Mouse (Mus musculus): ENCODE data around the gene Unc45a.
A peak's percentile ranks its signal among the peaks of the same experiment; 100 is the strongest.

The Unc45a gene

DNA sequence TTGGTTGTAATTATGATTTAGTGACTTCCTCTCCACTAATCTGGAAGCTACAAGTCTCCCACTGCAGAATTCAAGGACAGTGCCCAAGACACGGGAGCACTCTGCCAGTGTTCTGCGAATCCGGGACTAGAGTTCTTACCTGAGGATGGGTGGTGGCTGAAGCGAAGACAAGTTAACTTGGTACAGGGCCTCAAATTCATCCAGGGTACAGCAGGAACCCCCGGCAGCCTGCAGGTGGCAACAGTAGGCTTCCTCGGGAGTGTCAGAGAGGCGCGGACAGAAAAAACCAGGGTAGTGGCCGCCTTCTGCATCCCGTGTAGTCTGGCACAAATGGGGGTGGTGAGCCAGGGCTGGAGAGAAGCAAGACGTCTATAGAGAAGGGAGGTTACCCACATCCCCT, at the start of gene Unc45a:
TSS of gene Unc45a (minus strand) at position 213 of the 400 bp plus-strand sequence.
- DNase-seq (ENCODE audit: low read depth, low spot score): peak; percentile 46

DNA sequence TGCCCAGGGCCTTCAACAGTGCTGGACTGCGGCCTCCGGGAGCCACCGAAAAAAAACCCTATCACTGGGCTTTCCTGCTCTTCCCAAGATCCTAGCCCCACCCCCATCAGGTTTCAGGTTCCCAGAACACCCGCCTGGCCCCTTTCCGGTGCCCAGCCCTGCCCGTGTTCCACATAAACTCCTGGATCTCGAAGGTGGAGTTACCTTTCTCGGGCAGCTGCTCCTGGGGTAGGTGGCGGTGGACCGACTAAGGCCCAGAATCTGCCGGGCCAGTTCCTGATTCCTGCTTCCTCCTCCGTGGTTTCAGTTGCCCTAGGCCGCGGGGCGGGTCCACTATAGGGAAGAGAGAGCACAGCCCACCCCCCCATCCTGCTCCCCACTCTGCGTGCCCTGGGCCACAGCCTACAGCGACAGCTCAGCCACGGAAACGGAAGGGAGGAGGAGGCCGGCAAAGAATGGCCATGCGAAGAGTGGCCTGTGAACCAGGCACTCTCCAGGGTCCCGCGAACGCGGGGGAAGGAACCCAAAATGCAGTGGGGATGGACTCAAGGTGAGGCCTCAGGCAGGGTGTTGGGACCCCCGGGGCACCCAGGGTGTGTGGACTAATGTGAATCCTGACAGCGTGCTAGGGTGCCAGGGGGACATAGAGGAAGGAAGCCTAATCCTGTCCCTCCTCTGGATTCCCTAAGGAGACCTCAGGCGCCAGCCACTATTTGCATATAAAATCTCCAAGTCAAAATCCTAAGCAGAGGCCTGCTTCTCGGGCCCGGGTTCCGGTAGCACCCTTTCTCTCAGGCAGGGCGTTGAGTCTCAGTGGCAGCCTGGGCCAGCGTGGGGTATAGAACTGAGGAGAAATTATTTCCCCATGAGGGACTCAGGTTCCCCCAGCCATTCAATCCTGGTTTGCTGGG, 47.1 kb upstream of the Unc45a start, which contains the start of gene Fes:
TSS of gene Fes (minus strand) at position 314 of the 911 bp plus-strand sequence.
- DNase-seq (ENCODE audit: low read depth, low spot score): no peak

DNA sequence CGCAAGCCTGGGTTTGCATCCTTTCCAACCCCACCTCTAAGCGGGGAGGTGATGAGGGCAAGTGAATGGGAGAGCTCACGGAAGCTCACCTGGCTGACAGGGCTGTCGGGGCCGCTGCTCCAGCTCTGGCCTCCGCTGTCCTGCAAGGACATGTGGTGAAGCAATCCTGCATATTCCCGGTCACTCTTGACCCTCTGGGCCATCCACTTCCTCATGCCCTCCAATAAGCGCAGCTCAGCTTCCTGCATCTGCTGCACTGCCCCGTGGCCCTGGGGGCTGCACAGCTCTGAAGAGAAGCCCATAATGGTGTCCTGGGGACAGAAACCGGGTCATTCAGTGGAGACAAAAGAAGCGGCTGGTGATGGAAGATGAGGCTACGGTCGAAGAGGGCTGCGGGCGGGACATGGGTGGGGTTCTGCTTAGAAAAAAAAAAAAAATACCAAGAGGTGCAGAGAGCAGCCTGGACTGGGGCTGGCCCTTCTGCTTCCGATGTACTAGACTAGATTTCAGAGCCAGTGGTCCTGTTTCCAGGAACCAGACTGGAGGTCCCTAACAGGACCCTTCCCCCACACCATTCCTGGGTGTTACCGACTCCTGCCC, 46.3 kb upstream of the Unc45a start:
- no peak for DNase-seq (ENCODE audit: low read depth, low spot score)

DNA sequence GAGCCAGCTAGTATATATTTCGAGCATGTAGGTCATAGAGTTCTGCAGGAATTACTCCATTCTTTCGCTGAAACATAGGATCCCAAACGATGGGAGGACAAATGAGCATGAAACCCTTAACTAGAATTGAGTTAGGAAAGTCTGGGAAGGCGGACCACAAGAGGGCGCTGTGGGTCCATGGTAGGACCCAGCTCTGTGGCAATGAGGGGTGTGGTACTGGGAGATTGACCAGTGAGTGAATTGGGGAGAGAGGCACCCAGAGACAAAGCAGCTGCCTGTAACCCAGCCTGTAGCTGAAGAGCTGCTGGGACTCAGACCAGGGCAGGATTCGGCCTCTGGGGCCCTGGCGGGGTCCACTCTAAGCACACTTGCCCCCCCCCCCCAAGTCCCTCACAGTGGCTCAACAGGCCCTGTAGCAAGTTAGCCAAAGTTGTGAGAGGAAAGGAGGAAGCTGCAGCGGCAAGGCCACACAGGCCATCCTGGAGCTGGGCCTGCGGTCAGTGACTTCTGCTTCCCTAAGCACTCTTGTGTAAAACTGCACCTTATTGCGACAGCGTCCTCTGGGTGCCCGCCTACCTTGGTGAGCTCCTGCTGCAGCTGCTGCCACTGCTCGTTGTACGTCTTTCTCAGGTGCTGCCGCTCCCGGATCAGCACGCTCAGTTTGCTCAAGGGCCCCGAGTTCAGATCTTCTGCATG, 45.6 kb upstream of the Unc45a start:
- DNase-seq (ENCODE audit: low read depth, low spot score): peak; percentile 67

DNA sequence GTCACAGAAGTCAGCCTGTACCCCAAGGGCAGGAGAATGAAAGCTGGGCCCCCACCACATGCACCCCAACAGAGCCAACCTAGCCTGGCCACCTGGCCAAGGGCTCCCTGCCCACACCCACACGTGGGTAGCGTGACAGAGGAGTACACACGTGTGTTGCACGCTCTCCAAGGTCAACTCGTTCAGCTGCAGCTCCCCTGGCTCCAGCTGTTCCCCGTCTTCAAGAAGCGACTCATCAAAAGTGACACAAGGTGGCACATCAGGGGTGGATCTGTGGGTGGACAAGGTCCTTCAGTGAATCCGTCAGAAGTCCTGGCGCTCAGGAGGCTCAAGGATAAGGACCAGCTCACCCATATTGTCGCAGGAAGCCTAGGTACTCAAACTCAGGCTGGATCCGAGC, 42.1 kb upstream of the Unc45a start:
- DNase-seq (ENCODE audit: low read depth, low spot score): no peak

DNA sequence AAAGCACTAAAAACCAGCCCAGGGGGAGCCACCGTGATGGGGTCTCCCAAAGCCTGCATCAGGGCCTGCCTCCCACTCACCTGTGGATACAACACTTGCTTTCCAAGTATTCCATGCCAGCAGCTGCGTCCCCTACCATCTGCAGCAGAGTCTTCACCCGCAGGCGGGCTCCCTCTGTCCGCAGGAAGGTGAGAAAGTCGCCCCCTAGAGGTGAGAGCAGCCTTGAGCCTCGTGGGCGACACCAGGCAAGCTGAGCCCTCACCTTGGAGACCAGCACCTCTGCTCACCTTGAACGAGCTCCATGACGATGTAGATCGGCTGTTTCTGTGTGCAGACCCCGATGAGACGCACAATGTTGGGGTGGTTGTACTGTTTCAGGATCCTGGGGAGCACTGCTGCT, 38.7 kb upstream of the Unc45a start:
- DNase-seq (ENCODE audit: low read depth, low spot score): no peak

DNA sequence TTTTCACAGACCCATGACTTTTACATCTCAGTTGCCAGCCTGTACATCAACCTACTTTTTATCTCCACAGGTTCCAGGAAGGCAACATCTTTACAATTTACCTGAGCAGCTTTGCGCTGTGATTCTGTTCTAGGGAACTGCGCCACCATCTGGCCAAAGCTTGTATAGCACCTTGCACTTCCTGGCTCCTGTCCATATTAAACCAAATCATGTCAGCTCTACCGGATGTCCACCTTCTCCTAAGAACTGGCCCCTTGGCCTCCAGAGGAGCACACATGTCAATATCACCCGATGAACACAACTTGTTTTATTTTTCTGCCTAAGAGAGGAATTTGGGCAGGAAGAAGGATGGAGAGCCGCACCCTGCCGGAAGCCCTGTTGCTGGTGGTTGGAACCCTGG, 36.7 kb upstream of the Unc45a start:
- DNase-seq (ENCODE audit: low read depth, low spot score): peak; percentile 63

DNA sequence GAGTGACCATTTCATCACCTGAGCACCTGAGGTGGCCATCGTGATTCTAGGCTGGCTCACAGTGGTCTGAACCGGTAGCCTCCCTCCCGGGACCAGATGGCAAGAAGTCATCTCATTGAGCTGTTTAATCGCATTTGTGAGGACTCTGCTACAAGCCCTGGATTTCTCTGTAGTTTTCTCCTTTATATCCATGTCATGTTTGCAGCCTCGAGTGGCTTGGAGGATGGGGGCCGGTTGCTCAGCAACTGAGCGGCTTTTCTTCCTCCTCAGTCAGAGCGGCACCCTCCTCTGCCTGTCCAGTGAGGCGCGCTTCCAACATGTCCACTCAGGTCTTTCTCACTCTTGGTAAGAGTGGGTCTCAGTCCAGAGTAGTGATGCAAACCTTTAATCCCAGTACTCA, 35.4 kb upstream of the Unc45a start:
- DNase-seq (ENCODE audit: low read depth, low spot score): no peak

DNA sequence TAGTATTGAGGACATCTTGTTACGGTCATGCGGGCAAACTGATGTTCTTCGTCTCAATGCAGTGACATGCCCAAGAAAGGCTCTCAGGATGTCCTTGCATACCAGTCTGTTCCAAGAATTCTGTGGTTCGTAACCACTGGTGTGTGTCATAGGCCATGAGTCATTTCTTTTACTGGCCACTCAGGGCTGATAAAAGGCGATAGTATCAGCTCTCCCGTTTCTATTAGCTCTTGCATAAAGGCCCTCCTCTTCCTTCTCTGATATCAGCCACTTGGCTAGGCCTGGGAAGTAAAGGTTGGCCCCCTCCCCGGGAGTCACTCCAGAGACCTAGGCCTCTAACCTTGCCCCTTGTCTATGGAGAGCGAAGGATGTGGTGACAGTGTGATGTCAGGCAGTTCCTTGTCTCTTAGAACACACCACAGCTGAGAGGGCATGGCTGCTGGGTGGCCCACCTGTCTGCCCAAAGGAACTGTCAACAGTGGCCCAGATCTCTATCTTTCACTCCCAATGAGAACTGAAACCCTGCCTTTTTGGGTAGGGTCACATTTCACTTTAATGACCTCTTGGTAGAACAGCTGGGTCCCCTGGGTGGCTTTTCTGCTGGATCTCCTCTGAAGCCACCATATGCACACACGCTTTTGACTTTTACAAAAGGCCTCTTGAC, 34.7 kb upstream of the Unc45a start:
- no peak for DNase-seq (ENCODE audit: low read depth, low spot score)

DNA sequence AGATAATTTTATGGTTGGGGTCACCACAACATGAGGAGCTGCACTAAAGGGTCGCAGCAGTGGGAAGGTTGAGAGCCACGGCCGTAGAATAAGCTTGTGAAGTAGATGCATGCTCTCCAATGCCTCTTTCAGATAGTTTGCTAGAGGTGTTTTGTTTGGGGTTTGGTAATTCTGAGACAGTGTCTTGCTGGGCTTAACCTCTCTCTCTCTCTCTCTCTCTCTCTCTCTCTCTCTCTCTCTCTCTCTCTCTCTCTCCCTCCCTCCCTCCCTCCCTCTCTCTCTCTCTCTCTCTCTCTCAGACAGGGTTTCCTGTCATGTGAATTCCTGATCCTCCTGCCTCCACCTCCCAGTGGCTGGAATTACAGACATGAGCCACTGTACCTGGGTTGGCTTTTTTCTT, 33.9 kb upstream of the Unc45a start:
- no peak for DNase-seq (ENCODE audit: low read depth, low spot score)

DNA sequence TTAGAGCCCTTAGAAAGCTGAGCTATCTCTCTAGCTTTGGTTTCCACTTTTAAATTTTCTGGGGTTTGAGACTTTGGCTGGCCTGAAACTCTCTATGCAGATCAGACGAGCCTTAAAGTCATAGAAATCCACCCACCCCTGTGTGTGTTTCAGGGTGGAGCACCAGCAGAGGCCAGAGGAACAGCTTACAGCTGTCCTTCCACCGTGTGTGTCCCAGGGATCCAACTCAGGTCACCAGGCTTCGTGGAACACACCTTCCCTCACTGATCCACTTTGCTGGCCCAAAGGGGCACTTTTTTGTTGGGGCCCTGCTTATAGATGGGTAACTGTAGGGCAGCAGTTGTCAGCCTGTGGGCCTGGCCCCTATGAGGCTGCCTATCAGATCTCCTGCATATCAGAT, 33.5 kb upstream of the Unc45a start:
- DNase-seq (ENCODE audit: low read depth, low spot score): no peak

DNA sequence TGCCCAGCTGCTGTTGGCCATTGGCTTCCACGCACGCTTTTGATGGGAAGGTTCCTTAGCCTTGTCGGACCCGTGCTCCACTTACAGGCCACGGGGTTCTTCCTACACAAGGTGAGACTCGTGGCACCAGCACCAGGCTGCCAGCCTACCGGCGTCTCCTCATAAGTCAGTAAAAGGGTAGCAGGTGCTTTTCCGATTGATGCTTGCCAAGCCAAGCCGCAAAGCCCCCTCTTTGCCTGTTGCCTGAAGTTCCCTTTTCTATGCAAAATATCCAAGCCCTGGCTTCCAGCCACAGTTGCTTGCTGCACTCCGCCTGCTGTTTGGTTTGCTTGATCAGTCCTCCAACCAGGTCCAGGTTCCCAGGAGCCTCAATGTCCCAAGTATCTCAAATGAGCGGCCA, 33.0 kb upstream of the Unc45a start:
- DNase-seq (ENCODE audit: low read depth, low spot score): no peak

DNA sequence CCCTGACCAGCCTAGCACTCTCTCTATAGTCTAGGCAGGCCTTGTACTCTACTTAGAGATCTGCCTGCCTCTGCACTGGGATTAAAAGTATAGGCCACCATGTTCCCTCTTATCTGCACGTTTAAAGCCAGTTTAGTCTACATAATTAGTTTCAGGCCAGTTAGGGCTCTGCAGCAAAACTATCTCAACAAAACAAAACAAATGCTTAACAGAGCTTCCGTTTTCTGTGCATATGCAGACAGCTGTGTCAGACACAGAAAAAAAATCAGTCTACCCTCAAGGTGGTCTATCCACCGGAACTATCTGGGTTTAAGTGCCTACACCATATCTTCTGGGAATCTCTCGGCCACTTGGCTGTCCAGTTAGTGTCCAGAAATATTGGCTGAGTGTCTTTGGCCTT, 32.5 kb upstream of the Unc45a start:
- DNase-seq (ENCODE audit: low read depth, low spot score): no peak

DNA sequence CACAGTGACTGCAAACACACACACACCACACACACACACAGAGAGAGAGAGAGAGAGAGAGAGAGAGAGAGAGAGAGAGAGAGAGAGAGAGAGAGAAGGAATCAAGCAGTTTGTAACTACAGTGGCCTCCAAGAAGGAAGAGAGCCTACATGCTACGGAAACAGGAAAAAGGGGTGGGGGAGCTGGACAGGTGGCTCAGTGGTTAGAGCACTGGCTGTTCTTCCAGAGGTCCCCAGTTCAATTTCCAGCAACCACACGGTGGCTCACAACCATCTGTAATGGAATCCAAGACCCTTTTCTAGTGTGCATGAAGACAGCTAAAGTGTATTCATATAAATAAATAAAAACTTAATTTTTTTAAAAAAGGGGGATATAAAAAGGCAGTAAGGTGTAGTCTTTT, 31.9 kb upstream of the Unc45a start:
- no peak for DNase-seq (ENCODE audit: low read depth, low spot score)

DNA sequence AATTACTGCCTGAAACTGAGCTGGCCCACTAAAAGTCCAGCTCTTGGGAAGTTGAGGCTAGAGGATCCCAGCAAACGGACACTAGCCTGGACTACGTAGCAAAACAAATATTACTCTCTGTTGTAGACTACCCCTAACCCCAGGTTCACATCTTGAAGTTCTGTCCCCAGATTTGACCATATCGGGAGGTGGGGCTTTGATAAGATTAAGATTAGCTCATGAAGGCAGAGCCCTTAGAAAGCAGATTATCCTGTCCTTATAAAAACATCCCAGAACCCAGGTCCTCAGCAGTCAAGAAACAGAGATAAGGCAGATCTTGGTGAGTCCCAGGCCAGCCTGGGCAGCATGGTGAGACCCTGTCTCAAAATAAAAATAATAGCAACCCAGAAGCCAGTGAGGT, 31.4 kb upstream of the Unc45a start:
- peak; percentile 66 for DNase-seq (ENCODE audit: low read depth, low spot score)

DNA sequence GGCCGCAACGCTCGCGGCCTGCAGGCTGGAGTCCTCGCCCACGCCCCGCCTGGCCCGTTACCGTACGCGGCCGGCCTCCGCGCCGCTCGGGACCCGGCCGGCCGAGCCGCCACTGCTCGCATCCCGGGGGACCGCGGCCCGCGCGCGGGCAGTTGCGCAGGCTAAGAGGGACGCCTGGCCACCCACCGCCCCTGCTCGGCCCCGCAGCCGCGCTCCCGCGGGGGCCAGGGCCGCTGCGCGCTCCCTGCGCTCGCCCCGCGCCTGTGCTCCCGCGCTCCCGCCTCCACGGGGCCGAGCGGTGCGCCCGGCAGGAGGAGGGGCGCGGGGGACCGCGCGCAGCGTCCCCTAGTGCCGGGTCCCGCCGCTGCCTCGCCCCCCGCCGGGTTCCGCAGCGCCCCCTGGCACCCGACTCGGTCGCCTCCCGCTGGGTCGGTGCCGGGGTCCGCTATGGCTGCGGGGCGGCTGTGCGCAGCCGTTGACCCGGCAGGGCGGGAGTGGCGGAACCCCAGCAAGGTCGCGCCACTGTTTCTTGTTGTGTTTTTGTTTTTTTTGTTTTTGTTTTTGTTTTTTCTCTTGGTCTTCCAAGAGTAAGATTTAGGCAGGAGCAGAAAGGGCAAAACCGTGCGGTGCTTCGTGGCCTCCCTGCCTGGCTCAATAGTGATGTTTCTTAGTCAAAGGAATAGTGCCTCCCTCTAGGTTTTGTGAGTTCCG, 30.4 kb upstream of the Unc45a start, which contains the start of gene Man2a2:
TSS of gene Man2a2 (minus strand) at position 335 of the 711 bp plus-strand sequence.
- DNase-seq (ENCODE audit: low read depth, low spot score): peak; percentile 66

DNA sequence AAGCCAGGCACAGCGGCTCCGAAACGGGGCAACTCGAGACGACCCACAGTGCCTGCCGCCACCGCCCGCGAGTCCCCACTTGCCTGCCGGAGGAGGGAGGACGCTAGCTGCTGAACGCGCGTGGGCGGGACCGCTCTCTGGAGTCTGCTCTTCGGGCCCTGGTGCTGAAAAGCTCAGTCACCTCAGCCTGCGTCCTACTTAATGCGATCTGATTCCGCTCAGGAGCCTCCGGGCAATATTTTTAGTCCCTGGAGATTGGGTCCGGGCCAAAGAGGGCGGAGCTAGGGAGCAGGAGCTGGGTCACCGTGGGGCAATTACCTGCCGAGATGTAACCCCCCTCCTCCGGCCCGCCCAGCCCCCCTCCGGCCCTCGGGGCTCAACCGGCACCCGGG, 29.8 kb upstream of the Unc45a start:
- peak; percentile 98 for DNase-seq (ENCODE audit: low read depth, low spot score)

DNA sequence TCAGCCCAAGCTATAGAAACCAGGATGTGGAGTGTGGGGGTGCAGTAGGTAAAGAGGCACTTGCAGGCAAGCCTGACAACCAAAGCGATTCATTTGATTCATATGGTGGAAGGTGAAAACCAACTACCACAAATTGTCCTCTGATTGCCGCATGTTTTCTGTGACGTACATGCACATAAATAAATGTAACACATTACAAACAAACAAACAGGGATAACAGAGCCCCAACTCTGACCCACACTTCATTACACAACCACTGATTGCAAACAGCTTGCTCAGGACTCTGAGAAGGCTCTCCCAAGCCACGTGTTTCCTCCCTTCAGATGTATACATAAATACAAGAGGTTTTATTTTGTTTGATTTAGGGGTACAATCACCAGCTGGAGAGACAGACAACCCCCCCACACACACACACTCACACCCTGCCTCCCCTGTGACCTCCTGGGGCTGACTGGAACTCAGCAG, 29.2 kb upstream of the Unc45a start:
- no peak for DNase-seq (ENCODE audit: low read depth, low spot score)

DNA sequence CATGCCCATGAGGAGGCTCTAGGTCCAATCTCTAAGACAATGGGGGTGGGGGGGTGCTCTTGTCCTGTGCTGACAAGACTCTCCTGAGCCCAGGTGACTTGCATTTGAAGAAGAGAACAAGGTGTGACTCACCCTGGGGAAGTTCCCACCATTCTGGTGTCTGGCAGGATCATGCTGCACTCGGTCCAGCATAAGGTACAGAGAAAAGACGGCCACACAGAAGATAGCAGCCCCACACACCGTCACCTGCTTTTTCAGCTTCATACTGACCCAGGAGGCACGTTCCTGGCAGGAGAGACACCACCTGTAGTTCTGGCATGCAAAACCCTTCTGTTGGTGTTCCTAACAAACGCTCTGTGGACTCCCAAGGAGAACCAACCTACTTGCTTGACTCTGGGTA, 28.7 kb upstream of the Unc45a start:
- DNase-seq (ENCODE audit: low read depth, low spot score): no peak

DNA sequence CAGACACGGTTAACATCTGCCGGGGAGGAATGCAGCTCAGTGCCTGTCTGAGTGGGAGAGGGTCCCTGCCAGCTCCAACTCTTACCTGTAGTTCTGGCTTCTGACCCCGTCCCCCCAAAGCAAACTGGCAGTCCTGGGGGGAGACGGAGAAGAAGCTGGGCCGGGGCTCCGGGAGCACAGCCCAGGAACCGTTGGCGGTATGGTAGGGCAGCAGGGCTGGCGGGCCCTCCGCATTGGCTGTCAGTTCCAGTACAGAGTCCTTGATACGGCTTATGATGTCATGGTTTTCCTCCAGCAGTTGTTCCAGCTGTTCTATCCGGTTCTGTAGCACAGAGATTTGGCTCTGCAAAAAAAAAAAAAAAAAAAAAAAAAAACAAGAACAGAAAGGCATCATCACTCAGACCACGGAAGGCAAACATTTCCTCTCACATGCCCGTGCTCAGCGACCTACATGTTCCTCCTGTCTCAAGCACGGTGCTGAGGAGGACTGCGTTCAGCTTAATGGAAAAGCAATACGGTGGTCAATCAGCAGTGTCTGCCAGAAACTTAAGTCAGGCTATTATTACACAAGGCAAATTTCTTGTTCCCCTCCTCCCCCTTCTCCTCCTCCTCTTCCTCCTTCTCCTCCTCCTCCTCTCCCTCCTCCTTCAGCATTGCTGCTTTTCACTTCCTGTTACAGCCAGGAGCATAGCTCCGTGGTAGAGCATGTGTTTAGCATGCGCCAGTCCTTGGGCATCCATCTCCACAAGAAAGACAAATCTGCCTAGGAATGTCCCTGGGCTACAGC, 28.0 kb upstream of the Unc45a start:
- DNase-seq (ENCODE audit: low read depth, low spot score): no peak
